Mouse (Mus musculus) limb, embryonic 11.5 days (tissue): Measurements from ENCODE around the gene Samd8. TPM values are rescaled to one million over a fixed set of nuclear protein-coding genes. Genes with fewer than 3 reads are reported as not detected.

Source experiments
- ATAC-seq: fragments of 200-750 bp; cut with Nextera tagmentation; 2 replicates; pipeline ENCODE4 v1.8.0; 2017; ENCODE audit warnings: low read depth; ENCODE audit not compliant: insufficient number of reproducible peaks, low FRiP score, low TSS enrichment
- DNase-seq: peaks from one replicate; pipeline ENCODE4 v3.0.0-alpha.2; 2015; ENCODE audit warnings: low spot score
- H3K27ac ChIP-seq: fragments of 300-500 bp; sonication (generic); replicated peaks from 2 replicates; pipeline ENCODE4 v1.5.1; 2014; ENCODE audit warnings: low read depth, mild to moderate bottlenecking, low read length
- H3K27me3 ChIP-seq: fragments of 300-500 bp; sonication (generic); 2 replicates; pipeline ENCODE4 v1.6.1; 2014; ENCODE audit warnings: mild to moderate bottlenecking, low read length, mixed read lengths; ENCODE audit not compliant: control insufficient read depth, insufficient read depth
- H3K36me3 ChIP-seq: fragments of 300-500 bp; sonication (generic); 2 replicates; pipeline ENCODE4 v1.6.1; 2014; ENCODE audit warnings: mild to moderate bottlenecking, low read length, moderate library complexity, mixed read lengths; ENCODE audit not compliant: control insufficient read depth, insufficient read depth
- H3K4me1 ChIP-seq: fragments of 300-500 bp; sonication (generic); 2 replicates; pipeline ENCODE4 v1.6.1; 2014; ENCODE audit warnings: low read length, mixed read lengths; ENCODE audit not compliant: control insufficient read depth, insufficient read depth
- H3K4me2 ChIP-seq: fragments of 300-500 bp; sonication (generic); 2 replicates; pipeline ENCODE4 v1.6.1; 2014; ENCODE audit warnings: low read depth, mild to moderate bottlenecking, moderate library complexity; ENCODE audit not compliant: severe bottlenecking
- H3K4me3 ChIP-seq: fragments of 300-500 bp; sonication (generic); 2 replicates; pipeline ENCODE4 v1.5.1; 2014; ENCODE audit warnings: low read depth, low read length
- H3K9ac ChIP-seq: fragments of 300-500 bp; sonication (generic); 2 replicates; pipeline ENCODE4 v1.6.1; 2014; ENCODE audit warnings: mild to moderate bottlenecking, low read length
- H3K9me3 ChIP-seq: fragments of 300-500 bp; sonication (generic); 2 replicates; pipeline ENCODE4 v1.6.1; 2016; ENCODE audit warnings: low read length; ENCODE audit not compliant: control insufficient read depth
- WGBS: fragments of 180-500 bp; shearing (Covaris S2); extraction: QIAGEN DNeasy Blood & Tissue Kit; methylation state at CpG from one replicate; pipeline ENCODE4 v1.1.7; 2014; 5-methylcytosine and 5-hydroxymethylcytosine counted together
- polyA plus RNA-seq: library from polyadenylated mRNA; unstranded; fragments of >200 nt; fragmentation: Nextera tagmentation; extraction: Ambion mirVana; gene quantifications from 2 replicates; pipeline ENCODE4 v1.2.1, GENCODE M21; 2014

Samd8 gene
- polyA plus RNA-seq, 1 experiment from 2014 or later, result 11.4 TPM

- no peak for DNase-seq
- Histone ChIP-seq H3K4me2 (no peak overlapping the region), H3K27ac (no peak overlapping the region), H3K9me3 (no peaks in the 10 kb centered on the region), H3K9ac (no peak overlapping the region), H3K27me3 (no peaks in the 10 kb centered on the region), H3K4me1 (peaks cover 11% of the 10 kb centered on the region; the same call in 1 of the 2 replicates), H3K36me3 (no peaks in the 10 kb centered on the region), H3K4me3 (no peak overlapping the region)
- 95% methylated on average over 6 of the region's 6 CpGs for WGBS
- ATAC-seq, result no peak
Observed at GRCm38 (mm10) chr14:21766398-21766958, 16.1 kb downstream of the Samd8 start.

- DNase-seq (peak; percentile 20), ATAC-seq (no peak)
- Histone ChIP-seq H3K36me3 (no peaks in the 10 kb centered on the region), H3K4me3 (no peak overlapping the region), H3K4me1 (peaks cover 11% of the 10 kb centered on the region; the same call in 1 of the 2 replicates), H3K27ac (no peak overlapping the region), H3K27me3 (no peaks in the 10 kb centered on the region), H3K4me2 (no peak overlapping the region), H3K9me3 (no peaks in the 10 kb centered on the region), H3K9ac (no peak overlapping the region)
- 77% methylated on average over 11 of the region's 11 CpGs for WGBS
Observed at GRCm38 (mm10) chr14:21772506-21773281, 22.4 kb downstream of the Samd8 start.

GRCm38 (mm10) chr14:21773946-21774345 is 23.6 kb downstream of the Samd8 start:
- no peak overlapping the region for H3K27ac ChIP-seq
- H3K9me3 ChIP-seq, result no peaks in the 10 kb centered on the region
- peaks cover 4% of the 10 kb centered on the region; the same call in 1 of the 2 replicates for H3K4me1 ChIP-seq
- no peak overlapping the region for H3K4me3 ChIP-seq
- DNase-seq, result no peak
- WGBS, result 78% methylated on average over 2 of the region's 2 CpGs
- no peak overlapping the region for H3K9ac ChIP-seq
- H3K36me3 ChIP-seq, result peaks cover 2% of the 10 kb centered on the region; the same call in 1 of the 2 replicates
- ATAC-seq, result no peak
- H3K27me3 ChIP-seq, result no peaks in the 10 kb centered on the region
- H3K4me2 ChIP-seq, result no peak overlapping the region

GRCm38 (mm10) chr14:21776201-21776600 is 25.9 kb downstream of the Samd8 start:
- WGBS, result 96% methylated on average over 4 of the region's 4 CpGs
- Histone ChIP-seq H3K9me3 (no peaks in the 10 kb centered on the region), H3K36me3 (peaks cover 4% of the 10 kb centered on the region; the same call in 1 of the 2 replicates), H3K27me3 (no peaks in the 10 kb centered on the region), H3K27ac (no peak overlapping the region), H3K4me3 (no peak overlapping the region), H3K4me2 (no peak overlapping the region), H3K4me1 (no peaks in the 10 kb centered on the region), H3K9ac (no peak overlapping the region)
- DNase-seq (no peak), ATAC-seq (no peak)

- no peaks in the 10 kb centered on the region for H3K4me1 ChIP-seq
- no peaks in the 10 kb centered on the region for H3K9me3 ChIP-seq
- no peak overlapping the region for H3K4me3 ChIP-seq
- H3K4me2 ChIP-seq, result no peak overlapping the region
- no peaks in the 10 kb centered on the region for H3K27me3 ChIP-seq
- 91% methylated on average over 4 of the region's 4 CpGs for WGBS
- ATAC-seq, result no peak
- H3K27ac ChIP-seq, result no peak overlapping the region
- no peak overlapping the region for H3K9ac ChIP-seq
- peaks cover 3% of the 10 kb centered on the region; the same call in 1 of the 2 replicates for H3K36me3 ChIP-seq
- no peak for DNase-seq
Observed at GRCm38 (mm10) chr14:21786500-21786899, 36.2 kb downstream of the Samd8 start.

GRCm38 (mm10) chr14:21787374-21787773 is 37.0 kb downstream of the Samd8 start:
- no peaks in the 10 kb centered on the region for H3K9me3 ChIP-seq
- 88% methylated on average over 3 of the region's 3 CpGs for WGBS
- peaks cover 3% of the 10 kb centered on the region; the same call in 1 of the 2 replicates for H3K36me3 ChIP-seq
- DNase-seq (no peak), ATAC-seq (no peak)
- H3K27me3 ChIP-seq, result no peaks in the 10 kb centered on the region
- no peaks in the 10 kb centered on the region for H3K4me1 ChIP-seq
- no peak overlapping the region for H3K4me3 ChIP-seq
- no peak overlapping the region for H3K27ac ChIP-seq
- H3K4me2 ChIP-seq, result no peak overlapping the region
- no peak overlapping the region for H3K9ac ChIP-seq

GRCm38 (mm10) chr14:21788121-21788520 is 37.8 kb downstream of the Samd8 start:
- H3K36me3 ChIP-seq, result peaks cover 4% of the 10 kb centered on the region; the same call in 1 of the 2 replicates

GRCm38 (mm10) chr14:21790585-21791251 is 40.4 kb downstream of the Samd8 start:
- H3K4me1 ChIP-seq, result peaks cover 5% of the 10 kb centered on the region; the same call in 1 of the 2 replicates
- H3K4me2 ChIP-seq, result no peak overlapping the region
- H3K9ac ChIP-seq, result no peak overlapping the region
- peaks cover 7% of the 10 kb centered on the region; the same call in 1 of the 2 replicates for H3K36me3 ChIP-seq
- H3K4me3 ChIP-seq, result no peak overlapping the region
- no peak for ATAC-seq
- WGBS, result 88% methylated on average over 9 of the region's 9 CpGs
- no peak for DNase-seq
- no peaks in the 10 kb centered on the region for H3K9me3 ChIP-seq
- no peak overlapping the region for H3K27ac ChIP-seq
- no peaks in the 10 kb centered on the region for H3K27me3 ChIP-seq

More at GRCm38 (mm10) chr14:21788121-21788520, 37.8 kb downstream of the Samd8 start:
- ATAC-seq (no peak), DNase-seq (no peak)
- no peaks in the 10 kb centered on the region for H3K4me1 ChIP-seq
- 97% methylated on average over 5 of the region's 5 CpGs for WGBS
- H3K4me2 ChIP-seq, result no peak overlapping the region
- no peak overlapping the region for H3K4me3 ChIP-seq
- no peak overlapping the region for H3K9ac ChIP-seq
- H3K27ac ChIP-seq, result no peak overlapping the region
- no peaks in the 10 kb centered on the region for H3K27me3 ChIP-seq
- H3K9me3 ChIP-seq, result no peaks in the 10 kb centered on the region
